Mouse (Mus musculus): Measurements from ENCODE around the gene Ptges3l. TPM values are rescaled to one million over a fixed set of nuclear protein-coding genes. Genes with fewer than 3 reads are reported as not detected.
A peak's percentile ranks its signal among the peaks of the same experiment; 100 is the strongest.
"Not testable (repeated sequence)": the region's sequence is repeated elsewhere in the genome, so short reads cannot be mapped to it uniquely, and the experiment has no call there.

Gene Ptges3l
- polyA plus RNA-seq, 1 experiment from 2014 or later, result 75.3 TPM

DNA sequence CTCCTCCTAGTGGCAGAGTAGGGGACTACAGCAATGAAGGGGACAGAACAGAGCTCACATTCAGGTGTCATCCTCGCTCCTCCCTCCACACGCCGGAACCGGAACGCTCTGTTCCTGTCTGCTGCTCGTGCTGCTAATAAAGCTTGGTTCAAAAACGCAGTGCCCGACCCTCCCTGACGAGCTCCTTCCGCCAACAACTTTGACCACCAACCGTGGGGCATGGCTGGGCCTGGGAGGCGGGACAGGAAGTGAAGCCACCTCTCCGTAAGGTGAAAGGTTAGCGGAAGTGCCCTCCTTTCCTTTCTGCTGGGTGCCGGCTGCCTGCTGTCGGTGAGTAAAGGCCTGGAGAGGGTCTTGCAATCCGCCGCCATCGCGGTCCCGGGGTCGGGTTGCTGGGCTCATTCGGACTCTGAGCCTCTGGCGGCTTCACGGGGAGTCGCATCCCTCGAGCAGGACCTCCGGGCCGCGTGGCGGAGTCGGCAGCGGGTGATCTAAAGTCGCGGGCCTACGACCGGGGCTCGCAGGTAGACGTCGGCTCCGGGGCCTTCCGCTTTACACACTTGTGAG is 17.1 kb upstream of the Ptges3l start, which contains the start of gene Rpl27:
Rpl27 (plus strand) TSS at position 172 of the 567 bp plus-strand sequence.
- Histone ChIP-seq H3K27ac (ENCODE audit: low read depth, low read length) (peak within 1 kb of the TSS; percentile 94), H3K4me3 (ENCODE audit: low read depth, low read length) (peak within 1 kb of the TSS; percentile 79), H3K9ac (ENCODE audit: low read depth, low read length) (peak within 1 kb of the TSS; percentile 93), H3K27me3 (ENCODE audit: control insufficient read depth, insufficient read depth, low read length) (no peaks in the 10 kb centered on the region), H3K9me3 (replicated peaks; ENCODE audit: control insufficient read depth, low read length) (no peaks in the 10 kb centered on the region), H3K4me2 (peak within 1 kb of the TSS; percentile 94), H3K36me3 (ENCODE audit: control insufficient read depth, insufficient read depth, low read length) (peaks cover 22% of the 10 kb centered on the region), H3K4me1 (ENCODE audit: control insufficient read depth, insufficient read depth, low read length) (peaks cover 4% of the 10 kb centered on the region)
- peak; percentile 96 for ATAC-seq (replicated peaks; ENCODE audit: insufficient number of reproducible peaks, low FRiP score, low TSS enrichment)
- under 1% methylated on average over 42 of the region's 42 CpGs for WGBS (ENCODE audit: insufficient replicate concordance)

DNA sequence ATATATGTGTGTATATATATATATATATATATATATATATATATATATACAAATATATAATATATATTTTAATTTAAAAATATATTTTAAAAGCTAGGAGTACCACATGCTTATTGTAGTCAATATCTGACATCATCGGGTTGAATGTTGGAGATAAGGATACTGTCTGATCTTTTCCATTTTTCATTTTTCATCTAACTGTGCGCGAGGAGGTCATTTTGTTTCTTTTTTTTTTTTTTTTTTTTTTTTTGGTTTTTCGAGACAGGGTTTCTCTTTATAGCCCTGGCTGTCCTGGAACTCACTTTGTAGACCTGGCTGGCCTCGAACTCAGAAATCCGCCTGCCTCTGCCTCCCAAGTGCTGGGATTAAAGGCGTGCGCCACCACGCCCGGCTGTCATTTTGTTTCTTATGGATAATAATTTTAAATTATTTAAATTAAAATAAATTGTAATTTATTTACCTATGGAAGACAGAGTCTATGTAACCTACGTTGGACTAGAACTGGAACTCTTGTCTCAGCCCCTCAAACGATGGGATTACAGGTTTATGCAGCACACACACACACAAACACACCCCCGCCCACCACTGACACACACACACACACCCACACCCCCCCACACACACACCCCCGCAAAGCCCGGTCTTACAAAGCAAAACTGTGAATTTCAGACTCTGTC is 16.5 kb upstream of the Ptges3l start:
- peak overlapping the region; percentile 79 for H3K4me3 ChIP-seq (ENCODE audit: low read depth, low read length)
- H3K4me2 ChIP-seq, result peak overlapping the region; percentile 56
- whole genome bisulfite sequencing (ENCODE audit: insufficient replicate concordance), result 41% methylated on average over 14 of the region's 15 CpGs
- H3K27ac ChIP-seq (ENCODE audit: low read depth, low read length), result 0 out of 2 replicates have a peak overlapping the region, but pooled peaks have one; percentile 29
- H3K27me3 ChIP-seq (ENCODE audit: control insufficient read depth, insufficient read depth, low read length); H3K9me3 ChIP-seq (replicated peaks; ENCODE audit: control insufficient read depth, low read length); H3K4me1 ChIP-seq (ENCODE audit: control insufficient read depth, insufficient read depth, low read length); ATAC-seq (replicated peaks; ENCODE audit: insufficient number of reproducible peaks, low FRiP score, low TSS enrichment); H3K9ac ChIP-seq (ENCODE audit: low read depth, low read length): not testable (repeated sequence)
- H3K36me3 ChIP-seq (ENCODE audit: control insufficient read depth, insufficient read depth, low read length), result peaks cover 22% of the 10 kb centered on the region

GRCm38 (mm10) chr11:101438006-101438405 is 12.9 kb upstream of the Ptges3l start:
- H3K27me3 ChIP-seq (ENCODE audit: control insufficient read depth, insufficient read depth, low read length); H3K9me3 ChIP-seq (replicated peaks; ENCODE audit: control insufficient read depth, low read length); H3K9ac ChIP-seq (ENCODE audit: low read depth, low read length); H3K4me3 ChIP-seq (ENCODE audit: low read depth, low read length); ATAC-seq (replicated peaks; ENCODE audit: insufficient number of reproducible peaks, low FRiP score, low TSS enrichment); H3K4me2 ChIP-seq; H3K4me1 ChIP-seq (ENCODE audit: control insufficient read depth, insufficient read depth, low read length); H3K27ac ChIP-seq (ENCODE audit: low read depth, low read length); H3K36me3 ChIP-seq (ENCODE audit: control insufficient read depth, insufficient read depth, low read length): not testable (repeated sequence)
- WGBS (ENCODE audit: insufficient replicate concordance), result 52% methylated on average over 3 of the region's 3 CpGs

DNA sequence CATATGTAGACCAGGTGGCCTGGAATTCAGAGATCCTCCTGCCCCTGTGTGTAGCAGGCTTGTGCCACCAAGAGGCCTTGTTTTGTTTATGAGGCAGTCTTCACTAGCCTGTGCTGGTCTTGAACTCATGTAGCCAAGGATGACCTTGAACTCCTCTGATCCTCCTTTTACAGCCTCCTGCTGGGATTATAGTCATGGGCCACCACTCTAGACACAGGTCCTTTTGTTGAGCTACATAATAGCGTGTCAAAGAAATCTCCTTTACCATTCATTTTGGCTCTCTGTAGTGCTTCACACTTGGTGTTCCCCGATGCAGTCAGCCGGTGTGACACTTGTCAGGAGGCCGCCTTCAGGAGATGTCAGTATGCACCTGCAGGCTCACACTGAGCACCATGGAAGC is 11.8 kb upstream of the Ptges3l start:
- 80% methylated on average over 4 of the region's 4 CpGs for WGBS (ENCODE audit: insufficient replicate concordance)
- no peaks in the 10 kb centered on the region for H3K9me3 ChIP-seq (replicated peaks; ENCODE audit: control insufficient read depth, low read length)
- H3K4me2 ChIP-seq, result no peak overlapping the region
- no peak overlapping the region for H3K9ac ChIP-seq (ENCODE audit: low read depth, low read length)
- peaks cover 6% of the 10 kb centered on the region for H3K36me3 ChIP-seq (ENCODE audit: control insufficient read depth, insufficient read depth, low read length)
- no peak for ATAC-seq (replicated peaks; ENCODE audit: insufficient number of reproducible peaks, low FRiP score, low TSS enrichment)
- no peak overlapping the region for H3K4me3 ChIP-seq (ENCODE audit: low read depth, low read length)
- H3K4me1 ChIP-seq (ENCODE audit: control insufficient read depth, insufficient read depth, low read length), result no peaks in the 10 kb centered on the region
- H3K27me3 ChIP-seq (ENCODE audit: control insufficient read depth, insufficient read depth, low read length), result no peaks in the 10 kb centered on the region
- H3K27ac ChIP-seq (ENCODE audit: low read depth, low read length), result no peak overlapping the region

DNA sequence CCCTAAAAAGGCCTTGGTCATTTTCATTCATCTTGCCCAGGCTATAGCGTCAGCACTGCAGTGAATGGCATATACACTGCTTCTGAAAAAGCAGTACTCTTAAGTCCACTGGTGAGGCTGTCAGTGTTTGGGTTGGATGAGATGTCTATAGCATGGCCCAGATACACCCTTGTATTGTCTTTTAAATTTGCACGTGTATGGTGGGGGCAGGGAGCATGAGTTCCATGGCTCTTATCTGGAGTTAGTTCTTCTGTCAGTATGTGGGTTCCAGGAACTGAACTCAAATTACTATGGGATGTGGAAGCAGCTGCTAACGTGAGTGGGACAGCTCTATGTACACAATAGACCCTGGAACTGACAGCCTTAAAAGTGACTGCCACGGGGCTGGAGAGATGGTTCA is 10.7 kb upstream of the Ptges3l start:
- no peak overlapping the region for H3K27ac ChIP-seq (ENCODE audit: low read depth, low read length)
- peaks cover 7% of the 10 kb centered on the region for H3K36me3 ChIP-seq (ENCODE audit: control insufficient read depth, insufficient read depth, low read length)
- no peak overlapping the region for H3K4me3 ChIP-seq (ENCODE audit: low read depth, low read length)
- no peaks in the 10 kb centered on the region for H3K4me1 ChIP-seq (ENCODE audit: control insufficient read depth, insufficient read depth, low read length)
- no peak overlapping the region for H3K9ac ChIP-seq (ENCODE audit: low read depth, low read length)
- H3K27me3 ChIP-seq (ENCODE audit: control insufficient read depth, insufficient read depth, low read length), result no peaks in the 10 kb centered on the region
- H3K9me3 ChIP-seq (replicated peaks; ENCODE audit: control insufficient read depth, low read length), result no peaks in the 10 kb centered on the region
- no peak for ATAC-seq (replicated peaks; ENCODE audit: insufficient number of reproducible peaks, low FRiP score, low TSS enrichment)
- H3K4me2 ChIP-seq, result no peak overlapping the region
- 64% methylated on average over 4 of the region's 4 CpGs for whole genome bisulfite sequencing (ENCODE audit: insufficient replicate concordance)

- H3K27ac ChIP-seq (ENCODE audit: low read depth, low read length), result no peak overlapping the region
- peaks cover 13% of the 10 kb centered on the region for H3K36me3 ChIP-seq (ENCODE audit: control insufficient read depth, insufficient read depth, low read length)
- H3K4me1 ChIP-seq (ENCODE audit: control insufficient read depth, insufficient read depth, low read length), result no peaks in the 10 kb centered on the region
- no peak overlapping the region for H3K4me3 ChIP-seq (ENCODE audit: low read depth, low read length)
- ATAC-seq (replicated peaks; ENCODE audit: insufficient number of reproducible peaks, low FRiP score, low TSS enrichment), result no peak
- WGBS (ENCODE audit: insufficient replicate concordance), result 90% methylated on average over 13 of the region's 13 CpGs
- no peaks in the 10 kb centered on the region for H3K27me3 ChIP-seq (ENCODE audit: control insufficient read depth, insufficient read depth, low read length)
- no peaks in the 10 kb centered on the region for H3K9me3 ChIP-seq (replicated peaks; ENCODE audit: control insufficient read depth, low read length)
- H3K4me2 ChIP-seq, result no peak overlapping the region
- no peak overlapping the region for H3K9ac ChIP-seq (ENCODE audit: low read depth, low read length)
Measured at GRCm38 (mm10) chr11:101433396-101433795, 8.3 kb upstream of the Ptges3l start.

DNA sequence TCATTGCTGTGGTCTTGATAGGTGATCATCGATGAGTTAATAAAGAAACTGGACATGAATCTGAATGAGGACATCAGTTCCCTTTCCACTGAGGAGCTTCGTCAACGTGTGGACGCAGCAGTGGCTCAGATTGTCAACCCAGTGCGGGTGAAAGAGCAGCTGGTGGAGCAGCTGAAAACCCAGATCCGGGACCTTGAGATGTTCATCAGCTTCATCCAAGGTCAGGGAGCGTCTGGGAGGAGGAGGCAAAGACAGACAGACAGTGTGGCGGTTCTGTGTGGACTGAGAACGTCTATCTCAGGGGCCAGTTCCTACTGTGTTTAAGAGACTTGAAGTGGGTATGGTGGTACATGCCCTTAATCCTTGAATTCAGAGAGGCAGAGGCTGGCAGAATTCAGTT is 6.2 kb upstream of the Ptges3l start:
- Histone ChIP-seq H3K9ac (ENCODE audit: low read depth, low read length) (no peak overlapping the region), H3K4me1 (ENCODE audit: control insufficient read depth, insufficient read depth, low read length) (peaks cover 4% of the 10 kb centered on the region), H3K4me2 (no peak overlapping the region), H3K4me3 (ENCODE audit: low read depth, low read length) (no peak overlapping the region), H3K9me3 (replicated peaks; ENCODE audit: control insufficient read depth, low read length) (no peaks in the 10 kb centered on the region), H3K27me3 (ENCODE audit: control insufficient read depth, insufficient read depth, low read length) (no peaks in the 10 kb centered on the region), H3K27ac (ENCODE audit: low read depth, low read length) (no peak overlapping the region), H3K36me3 (ENCODE audit: control insufficient read depth, insufficient read depth, low read length) (peaks cover 13% of the 10 kb centered on the region)
- ATAC-seq (replicated peaks; ENCODE audit: insufficient number of reproducible peaks, low FRiP score, low TSS enrichment), result no peak
- 91% methylated on average over 9 of the region's 9 CpGs for WGBS (ENCODE audit: insufficient replicate concordance)

GRCm38 (mm10) chr11:101426165-101426564 is 1.0 kb upstream of the Ptges3l start:
- 55% methylated on average over 8 of the region's 8 CpGs for WGBS (ENCODE audit: insufficient replicate concordance)

More at GRCm38 (mm10) chr11:101426165-101426564, 1.0 kb upstream of the Ptges3l start:
- H3K4me3 ChIP-seq (ENCODE audit: low read depth, low read length), result peak overlapping the region; percentile 95
- peaks cover 17% of the 10 kb centered on the region for H3K4me1 ChIP-seq (ENCODE audit: control insufficient read depth, insufficient read depth, low read length)
- peaks cover 8% of the 10 kb centered on the region for H3K36me3 ChIP-seq (ENCODE audit: control insufficient read depth, insufficient read depth, low read length)
- no peak overlapping the region for H3K27ac ChIP-seq (ENCODE audit: low read depth, low read length)
- ATAC-seq (replicated peaks; ENCODE audit: insufficient number of reproducible peaks, low FRiP score, low TSS enrichment), result no peak
- no peaks in the 10 kb centered on the region for H3K27me3 ChIP-seq (ENCODE audit: control insufficient read depth, insufficient read depth, low read length)
- H3K9ac ChIP-seq (ENCODE audit: low read depth, low read length), result 0 out of 2 replicates have a peak overlapping the region, but pooled peaks have one; percentile 90
- no peaks in the 10 kb centered on the region for H3K9me3 ChIP-seq (replicated peaks; ENCODE audit: control insufficient read depth, low read length)
- H3K4me2 ChIP-seq, result peak overlapping the region; percentile 98

Data from heart, embryonic 11.5 days (tissue).